Mouse (Mus musculus): Measurements from ENCODE around the gene Neo1.

- TF ChIP-seq CTCF (IDR thresholded peaks at IDR 0.05) (no peak), EP300 (IDR thresholded peaks at IDR 0.05) (no peak)
Measured at GRCm38 (mm10) chr9:59058060-59058459, 21.8 kb upstream of the Neo1 start.
